Mouse (Mus musculus) ovary, postnatal 14 days (tissue): ENCODE data around the gene Zbtb16.

Source experiments
- DNase-seq: peaks from one replicate; pipeline ENCODE4 v3.0.0; 2022; ENCODE audit warnings: low spot score

Gene Zbtb16

DNA sequence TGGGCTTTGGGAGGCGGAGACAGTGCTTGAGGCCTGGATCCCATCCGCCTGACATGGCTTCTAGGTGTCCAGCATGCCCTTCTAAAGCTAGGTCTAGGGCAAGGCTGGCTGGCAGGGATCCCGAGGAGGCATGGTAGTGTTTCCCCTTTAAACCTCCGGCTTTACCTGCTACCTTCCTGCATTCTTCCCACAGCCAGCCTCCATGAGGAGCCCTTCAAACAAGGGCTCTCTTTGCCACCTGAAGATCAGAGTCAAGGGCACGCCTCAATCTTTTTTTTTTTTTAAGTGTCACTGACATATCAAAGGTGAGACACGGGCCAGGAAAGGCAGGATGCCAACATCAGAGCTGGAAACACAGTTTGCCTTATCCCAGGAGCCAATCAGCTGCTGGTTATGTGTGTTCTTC lies 128.2 kb downstream of the Zbtb16 start:
- DNase-seq = no peak

DNA sequence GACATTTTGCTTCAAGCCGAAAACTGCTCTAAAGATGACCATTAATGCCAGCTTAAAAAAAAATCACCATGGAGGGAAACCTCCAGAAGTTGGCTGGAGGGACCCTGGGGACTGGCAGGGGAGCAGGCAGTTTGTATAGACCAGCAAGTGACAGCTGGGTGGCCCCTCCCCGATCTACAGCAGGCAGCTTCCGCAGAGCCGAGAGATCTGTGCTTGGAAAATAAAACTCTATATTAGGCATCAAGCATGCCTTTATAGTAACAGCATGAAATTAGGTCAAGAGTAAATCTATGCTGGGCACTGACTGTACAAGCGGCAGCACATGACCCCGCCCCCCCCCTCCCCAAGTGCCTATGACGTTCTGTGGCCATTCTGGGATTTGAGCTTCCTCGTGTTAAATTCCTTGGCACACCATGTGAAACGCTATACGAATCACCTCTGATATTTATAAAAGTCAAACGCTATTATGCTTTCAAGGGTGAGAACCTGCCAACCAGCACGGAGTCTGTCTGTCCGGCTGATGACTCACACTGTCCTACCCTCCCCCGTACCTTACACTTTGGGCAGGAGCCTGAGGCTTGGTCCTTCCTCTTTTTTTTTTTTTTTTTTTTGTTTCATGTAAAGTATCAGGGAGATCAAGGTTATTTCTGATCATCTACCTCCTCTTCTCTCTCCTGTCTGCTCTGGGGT lies 128.7 kb downstream of the Zbtb16 start:
- DNase-seq = no peak

DNA sequence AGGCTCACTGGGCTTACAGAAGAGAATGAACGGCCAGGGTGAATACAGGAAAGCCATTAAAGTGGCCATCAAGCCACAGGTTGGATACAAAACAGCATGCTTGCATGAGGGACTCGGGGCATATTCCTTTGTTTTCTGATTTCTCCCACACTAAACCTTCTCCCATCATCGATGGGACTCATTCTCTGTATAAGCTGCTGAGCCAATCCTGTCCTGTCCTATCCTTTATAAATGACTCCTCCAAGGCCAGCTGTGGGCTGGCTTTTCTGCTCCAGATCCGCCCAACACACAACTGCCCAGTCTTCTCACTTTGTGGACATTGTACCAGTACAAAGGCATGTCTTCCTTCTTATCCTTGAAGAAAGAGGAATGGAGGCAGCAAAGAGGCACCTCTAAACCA lies 134.7 kb downstream of the Zbtb16 start:
- DNase-seq = no peak

DNA sequence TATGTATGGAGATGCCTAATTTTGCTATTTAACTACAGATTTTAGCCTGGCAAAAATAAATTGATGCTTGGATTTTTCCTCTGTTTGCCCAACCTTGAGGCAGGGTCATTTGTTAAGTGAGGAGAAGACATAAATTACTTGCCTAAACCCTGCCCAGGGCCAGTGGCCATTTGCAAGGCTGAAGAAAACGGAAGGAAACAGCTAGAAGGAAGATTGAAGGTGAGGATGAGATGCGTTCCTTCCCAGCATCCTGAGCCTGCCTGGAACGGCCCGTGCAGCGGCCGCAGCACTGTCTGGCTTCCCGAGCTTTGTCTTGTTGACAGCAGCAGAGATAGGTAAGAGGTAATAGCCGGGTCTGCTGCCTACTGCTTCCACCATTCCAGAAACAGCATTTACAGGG lies 135.2 kb downstream of the Zbtb16 start:
- no peak for DNase-seq

DNA sequence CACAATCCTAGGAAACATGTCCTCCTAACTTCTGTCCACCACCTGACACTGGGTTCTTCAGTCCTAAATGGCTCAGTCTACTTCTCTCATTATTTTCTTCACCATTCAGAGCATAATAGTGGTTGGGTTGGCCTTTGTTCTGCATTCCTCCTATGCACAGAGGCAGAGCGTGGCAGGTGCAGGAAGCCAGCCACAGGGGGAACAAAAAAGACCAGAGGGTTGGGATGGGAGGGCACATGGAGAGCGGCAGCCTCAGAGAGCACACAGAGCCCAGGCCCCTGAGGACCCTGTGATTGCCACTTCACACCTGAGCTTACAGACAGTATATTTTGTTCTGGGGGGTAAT lies 138.6 kb downstream of the Zbtb16 start:
- DNase-seq = no peak

DNA sequence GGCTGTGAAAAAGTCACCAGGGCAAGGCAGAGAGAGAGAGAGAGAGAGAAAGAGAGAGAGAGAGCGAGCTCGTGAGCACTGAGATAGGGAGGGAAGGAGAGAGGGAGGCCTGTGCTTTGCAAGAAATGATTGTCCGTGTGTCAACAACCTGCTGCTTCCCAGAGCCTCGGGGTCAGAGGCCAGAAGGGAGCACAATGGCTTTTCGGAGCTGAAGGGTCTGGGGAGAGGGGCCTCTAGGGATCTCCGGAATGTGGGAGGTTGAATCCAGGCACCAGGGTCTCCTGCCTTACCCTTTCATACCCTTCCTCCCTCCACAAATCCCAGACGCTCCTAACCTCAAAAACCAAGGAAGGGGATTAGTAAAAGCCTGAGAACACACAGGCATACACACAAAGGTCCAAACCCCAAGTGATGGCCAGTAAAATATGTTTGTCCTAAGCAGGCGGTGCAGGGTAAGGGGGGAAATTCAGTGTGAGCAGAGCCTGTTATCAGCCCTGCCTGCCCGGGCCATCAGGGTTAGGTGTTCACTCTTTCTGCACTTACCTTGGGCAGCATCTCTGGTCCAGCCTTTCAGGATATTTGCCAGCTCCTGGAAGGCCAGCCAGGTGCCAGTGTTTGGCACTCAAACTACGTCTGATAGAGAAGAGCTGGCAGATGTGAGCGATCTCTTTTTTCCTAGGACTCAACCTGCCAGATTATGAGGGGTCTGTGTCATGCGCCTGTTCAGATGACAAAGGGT lies 139.1 kb downstream of the Zbtb16 start:
- DNase-seq = no peak

DNA sequence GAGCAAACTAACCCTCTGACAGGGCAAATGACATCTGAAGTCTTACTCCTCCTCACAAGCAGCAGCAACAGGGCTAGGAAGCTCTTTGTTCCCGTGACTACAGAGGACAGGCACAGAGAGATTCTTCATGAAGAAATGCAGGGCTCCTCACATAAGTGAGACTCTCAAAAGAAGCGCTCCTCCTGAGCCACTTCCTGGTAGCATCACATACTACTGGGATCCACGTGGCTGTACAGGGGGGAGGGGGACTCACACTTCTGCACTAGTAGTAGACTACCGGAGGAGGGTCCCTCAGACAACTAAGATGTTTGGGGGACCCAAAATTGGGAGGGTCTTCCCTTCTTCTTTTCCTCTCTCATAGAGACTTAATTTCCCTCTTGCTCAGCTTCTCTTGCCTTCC lies 139.7 kb downstream of the Zbtb16 start:
- DNase-seq = no peak

DNA sequence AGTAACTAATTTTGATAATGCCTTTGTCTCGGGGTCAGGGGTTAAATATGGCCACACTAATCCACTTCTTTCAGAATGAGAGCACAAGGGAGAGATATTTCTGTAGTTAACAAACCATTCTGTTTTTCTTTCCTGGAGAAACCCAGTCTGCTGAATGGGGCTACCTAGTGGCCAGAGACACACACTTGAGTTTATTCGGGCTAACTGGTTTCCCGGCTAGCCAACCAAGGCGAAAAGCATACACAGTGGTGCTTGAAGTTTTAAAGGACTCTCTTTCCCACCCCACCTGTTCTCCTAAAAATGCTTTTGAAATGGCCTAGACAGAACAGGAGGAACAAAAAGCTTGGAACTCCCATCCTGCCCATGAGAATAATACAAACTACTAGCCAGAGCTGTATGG lies 140.2 kb downstream of the Zbtb16 start:
- no peak for DNase-seq

- no peak for DNase-seq
Observed at GRCm38 (mm10) chr9:48694616-48695061, 141.4 kb downstream of the Zbtb16 start.

DNA sequence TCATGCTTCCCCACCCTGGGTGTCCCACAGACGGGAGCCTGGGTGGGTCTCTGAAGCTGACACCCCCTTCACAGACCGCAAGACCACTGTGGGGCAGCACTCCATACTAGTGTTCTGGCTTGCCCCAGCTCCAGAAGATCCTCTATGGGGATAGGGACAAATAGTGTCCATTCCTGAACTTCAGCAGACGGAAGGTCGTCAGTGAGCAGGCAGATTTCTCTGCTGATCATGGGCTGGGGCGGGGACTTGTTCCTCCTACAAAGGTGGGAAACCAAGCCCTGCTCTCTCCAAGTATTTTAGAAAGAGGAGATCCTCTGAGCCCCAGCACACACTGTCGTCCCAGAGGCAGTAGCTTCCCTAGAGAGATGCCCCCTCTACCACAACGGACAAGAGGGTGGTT lies 142.3 kb downstream of the Zbtb16 start:
- no peak for DNase-seq

GRCm38 (mm10) chr9:48689718-48689980 lies 146.4 kb downstream of the Zbtb16 start:
- DNase-seq = no peak

- DNase-seq = no peak
Observed at GRCm38 (mm10) chr9:48688859-48689717, 146.9 kb downstream of the Zbtb16 start.

DNA sequence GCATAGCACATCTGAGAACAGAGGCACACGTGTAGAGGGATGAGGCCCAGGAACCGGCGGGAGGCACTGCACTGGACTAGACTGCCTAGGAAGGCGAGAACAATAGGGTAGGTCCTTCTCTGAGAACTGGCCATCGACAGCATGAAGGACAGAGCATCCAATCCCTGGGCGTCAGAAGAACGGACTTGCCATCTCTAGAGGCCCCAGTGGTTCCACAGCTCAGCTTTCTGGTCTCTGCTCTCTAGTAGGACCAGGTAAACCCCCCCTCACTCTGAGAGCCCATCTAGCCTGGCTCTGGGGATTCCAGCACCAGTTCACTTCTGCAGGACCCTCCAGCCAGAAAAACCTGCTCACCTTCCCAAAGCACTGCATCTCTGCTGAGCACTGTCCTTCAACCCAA lies 148.1 kb downstream of the Zbtb16 start:
- no peak for DNase-seq

DNA sequence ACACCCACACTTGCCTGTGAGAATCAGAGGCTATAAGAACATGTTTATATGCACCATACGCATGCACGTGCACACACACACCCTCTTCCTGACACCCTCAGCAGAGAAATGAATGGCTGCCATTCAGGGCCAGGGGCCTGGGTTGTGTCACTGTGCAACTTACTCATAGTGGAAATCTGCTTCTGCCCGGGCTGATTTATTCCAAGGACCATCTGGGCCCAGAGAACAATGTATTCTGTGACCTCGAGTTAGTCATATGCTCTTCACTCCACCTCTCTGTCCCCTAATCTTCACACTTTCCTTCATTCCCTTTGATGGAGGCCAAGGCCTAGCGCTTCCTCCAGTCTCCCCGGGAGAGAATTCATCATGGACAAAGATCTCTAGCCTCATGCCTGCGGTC lies 150.3 kb downstream of the Zbtb16 start:
- no peak for DNase-seq

GRCm38 (mm10) chr9:48684144-48684543 lies 151.9 kb downstream of the Zbtb16 start:
- no peak for DNase-seq

- DNase-seq = no peak
Observed at GRCm38 (mm10) chr9:48681193-48681592, 154.8 kb downstream of the Zbtb16 start.

GRCm38 (mm10) chr9:48678426-48679358 lies 157.3 kb downstream of the Zbtb16 start:
- DNase-seq = no peak

DNA sequence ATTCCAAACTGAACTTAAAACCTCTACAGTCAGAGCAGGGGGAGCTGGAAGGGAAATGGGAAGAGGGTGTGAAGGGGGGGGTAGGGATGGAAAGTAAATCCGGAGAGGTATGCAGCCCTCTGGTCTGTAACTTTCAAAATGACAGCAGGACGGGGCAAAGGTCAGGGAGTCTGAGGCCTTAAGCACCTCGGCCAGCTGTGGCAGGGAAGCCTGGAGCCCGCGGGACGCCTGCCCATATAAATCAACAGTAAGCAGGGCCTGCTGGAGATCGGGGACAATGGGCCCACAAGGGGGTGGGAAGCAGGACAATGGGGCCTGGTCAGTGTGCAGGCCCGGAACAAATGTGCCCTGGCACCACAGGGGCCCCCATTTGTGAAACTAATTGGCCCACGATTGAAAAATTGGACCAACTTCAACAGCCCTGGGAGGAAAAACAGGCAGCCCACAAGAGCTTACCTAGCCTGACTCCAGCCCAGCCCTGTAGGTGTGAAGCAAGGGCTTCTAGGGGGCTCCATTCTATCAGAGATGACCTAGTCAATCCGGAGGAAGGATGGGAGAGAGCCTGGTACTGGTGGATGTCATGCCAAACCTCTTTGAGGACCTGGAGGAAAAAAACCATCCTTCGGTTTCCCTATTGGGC lies 160.8 kb downstream of the Zbtb16 start:
- no peak for DNase-seq

- no peak for DNase-seq
Observed at GRCm38 (mm10) chr9:48674359-48675015, 161.5 kb downstream of the Zbtb16 start.

GRCm38 (mm10) chr9:48673804-48674203 lies 162.2 kb downstream of the Zbtb16 start:
- DNase-seq = no peak

GRCm38 (mm10) chr9:48673213-48673612 lies 162.8 kb downstream of the Zbtb16 start:
- DNase-seq = no peak
